Mouse (Mus musculus) heart, embryonic 16.5 days (tissue): ENCODE data around the gene Irf2. TPM values are rescaled to one million over a fixed set of nuclear protein-coding genes. Genes with fewer than 3 reads are reported as not detected.
"Not testable (repeated sequence)": the region's sequence is repeated elsewhere in the genome, so short reads cannot be mapped to it uniquely, and the experiment has no call there.

Source experiments
- ATAC-seq: fragments of 200-750 bp; cut with Nextera tagmentation; replicated peaks from 2 replicates; pipeline ENCODE4 v1.8.0; 2017; ENCODE audit warnings: moderate number of reproducible peaks; ENCODE audit not compliant: insufficient read depth, low FRiP score; ENCODE audit errors: extremely low read depth
- H3K27ac ChIP-seq: fragments of 300-500 bp; sonication (generic); 2 replicates; pipeline ENCODE4 v1.5.1; 2014; ENCODE audit warnings: mild to moderate bottlenecking, low read length, control low read depth, moderate library complexity
- H3K27me3 ChIP-seq: fragments of 300-500 bp; sonication (generic); 2 replicates; pipeline ENCODE4 v1.6.1; 2014; ENCODE audit warnings: low read length, mixed read lengths; ENCODE audit not compliant: control insufficient read depth, insufficient read depth
- H3K36me3 ChIP-seq: fragments of 300-500 bp; sonication (generic); 2 replicates; pipeline ENCODE4 v1.6.1; 2014; ENCODE audit not compliant: control insufficient read depth, insufficient read depth
- H3K4me1 ChIP-seq: fragments of 300-500 bp; sonication (generic); 2 replicates; pipeline ENCODE4 v1.6.1; 2014; ENCODE audit warnings: low read length, mixed read lengths; ENCODE audit not compliant: control insufficient read depth, insufficient read depth
- H3K4me2 ChIP-seq: fragments of 300-500 bp; sonication (generic); 2 replicates; pipeline ENCODE4 v1.6.1; 2014; ENCODE audit warnings: low read depth, mild to moderate bottlenecking, control low read depth, low read length
- H3K4me3 ChIP-seq: fragments of 300-500 bp; sonication (generic); 2 replicates; pipeline ENCODE4 v1.5.1; 2014; ENCODE audit warnings: mild to moderate bottlenecking, control low read depth, low read length
- H3K9ac ChIP-seq: fragments of 300-500 bp; sonication (generic); 2 replicates; pipeline ENCODE4 v1.6.1; 2014; ENCODE audit warnings: low read length, control low read depth
- H3K9me3 ChIP-seq: fragments of 300-500 bp; sonication (generic); replicated peaks from 2 replicates; pipeline ENCODE4 v1.6.1; 2016; ENCODE audit warnings: low read length; ENCODE audit not compliant: control insufficient read depth
- WGBS: fragments of 180-500 bp; shearing (Covaris S2); extraction: QIAGEN DNeasy Blood & Tissue Kit; methylation state at CpG from one replicate; pipeline ENCODE4 v1.1.7; 2014; 5-methylcytosine and 5-hydroxymethylcytosine counted together
- polyA plus RNA-seq: library from polyadenylated mRNA; unstranded; fragments of >200 nt; fragmentation: Nextera tagmentation; extraction: Ambion mirVana; gene quantifications from 2 replicates; pipeline ENCODE4 v1.2.1, GENCODE M21; 2015

The Irf2 gene
- polyA plus RNA-seq, 1 experiment from 2014 or later = 22.5 TPM

DNA sequence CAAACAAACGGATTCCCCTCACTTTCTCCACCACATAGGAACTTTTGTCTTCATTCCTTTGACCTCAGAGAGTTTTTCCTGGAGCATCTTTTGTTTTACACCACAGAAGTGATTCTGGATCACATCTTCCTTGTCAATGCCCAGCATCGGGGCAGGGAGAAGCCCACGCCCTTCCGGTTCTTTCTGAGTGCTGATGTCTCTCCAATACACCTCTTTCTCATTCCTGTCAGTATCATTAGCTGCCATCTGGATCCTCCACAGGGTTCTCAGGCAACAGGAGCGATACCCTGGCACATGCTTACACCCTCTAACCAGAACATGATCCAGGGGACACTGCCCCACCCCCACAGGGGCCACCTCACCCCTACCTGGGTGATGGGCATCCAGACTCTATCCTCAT, 20.8 kb upstream of the Irf2 start:
- no peak overlapping the region for H3K9ac ChIP-seq
- 75% methylated on average over 5 of the region's 5 CpGs for WGBS
- no peak overlapping the region for H3K4me2 ChIP-seq
- no peaks in the 10 kb centered on the region for H3K4me1 ChIP-seq
- H3K27ac ChIP-seq = no peak overlapping the region
- H3K36me3 ChIP-seq = no peaks in the 10 kb centered on the region
- H3K4me3 ChIP-seq = no peak overlapping the region
- no peak for ATAC-seq
- no peaks in the 10 kb centered on the region for H3K9me3 ChIP-seq
- no peaks in the 10 kb centered on the region for H3K27me3 ChIP-seq

DNA sequence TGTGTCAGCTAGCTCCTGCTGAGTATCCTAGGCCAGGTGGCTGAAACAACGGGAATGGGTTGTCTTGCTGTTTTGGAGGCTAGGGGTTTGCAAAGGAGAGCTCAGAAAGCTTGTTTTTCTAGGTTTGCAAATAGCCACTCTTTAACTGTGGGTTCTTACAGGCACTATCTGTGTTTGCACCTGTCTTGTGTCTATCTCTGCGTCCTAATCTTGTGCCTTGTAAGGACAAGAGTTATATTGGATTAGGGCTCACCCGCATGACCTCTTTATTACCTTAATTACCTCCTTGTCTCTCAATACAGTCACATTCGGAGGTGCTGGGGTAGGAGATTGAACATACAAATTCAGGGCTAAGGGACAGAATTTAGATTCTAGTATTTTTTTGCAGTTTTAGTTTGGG, 18.9 kb upstream of the Irf2 start:
- H3K27ac ChIP-seq = no peak overlapping the region
- no peak for ATAC-seq
- H3K4me3 ChIP-seq = no peak overlapping the region
- no peaks in the 10 kb centered on the region for H3K27me3 ChIP-seq
- WGBS = 70% methylated on average over 4 of the region's 4 CpGs
- H3K9me3 ChIP-seq = no peaks in the 10 kb centered on the region
- no peak overlapping the region for H3K9ac ChIP-seq
- H3K4me2 ChIP-seq = no peak overlapping the region
- no peaks in the 10 kb centered on the region for H3K4me1 ChIP-seq
- no peaks in the 10 kb centered on the region for H3K36me3 ChIP-seq

DNA sequence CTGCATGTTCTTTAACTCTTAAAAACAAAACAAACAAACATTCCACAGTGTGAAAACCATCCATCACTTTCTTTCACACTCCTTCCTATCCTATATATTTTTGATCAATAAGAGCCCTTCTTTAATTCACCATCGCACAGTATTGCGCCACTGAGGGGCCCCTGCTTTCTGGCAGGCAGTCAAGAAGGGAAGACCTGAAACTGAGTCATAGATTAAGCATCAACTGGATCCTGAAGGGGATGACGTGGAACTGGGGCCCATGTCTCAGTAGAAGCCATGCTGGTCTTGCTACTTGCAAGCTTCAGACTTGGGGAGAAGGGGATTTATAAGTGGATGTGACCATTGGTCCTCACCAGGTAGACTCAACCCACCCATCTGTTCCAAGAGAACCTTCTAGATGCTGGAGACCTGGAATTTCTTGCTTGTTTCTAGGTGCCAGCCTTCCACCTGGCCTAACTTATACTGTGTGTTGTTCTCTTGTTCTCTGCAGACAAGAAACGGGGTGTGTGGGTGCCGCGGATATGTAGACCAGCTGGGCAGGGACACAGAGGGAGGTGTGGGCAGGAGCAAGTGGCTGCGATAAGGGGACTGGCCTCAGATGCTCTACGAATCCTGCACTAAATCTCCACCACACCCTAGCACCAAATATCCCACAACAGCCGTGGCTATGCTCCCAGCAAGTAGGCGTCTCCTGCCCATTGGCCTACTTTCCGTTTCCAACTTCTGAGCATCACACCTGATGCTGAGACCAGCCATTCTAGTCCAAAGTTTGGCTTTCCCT, 18.3 kb upstream of the Irf2 start:
- Histone ChIP-seq H3K27me3 (no peaks in the 10 kb centered on the region), H3K4me3 (no peak overlapping the region), H3K4me2 (no peak overlapping the region), H3K9ac (no peak overlapping the region), H3K36me3 (no peaks in the 10 kb centered on the region), H3K9me3 (no peaks in the 10 kb centered on the region), H3K4me1 (no peaks in the 10 kb centered on the region), H3K27ac (no peak overlapping the region)
- WGBS = 81% methylated on average over 11 of the region's 11 CpGs
- no peak for ATAC-seq

DNA sequence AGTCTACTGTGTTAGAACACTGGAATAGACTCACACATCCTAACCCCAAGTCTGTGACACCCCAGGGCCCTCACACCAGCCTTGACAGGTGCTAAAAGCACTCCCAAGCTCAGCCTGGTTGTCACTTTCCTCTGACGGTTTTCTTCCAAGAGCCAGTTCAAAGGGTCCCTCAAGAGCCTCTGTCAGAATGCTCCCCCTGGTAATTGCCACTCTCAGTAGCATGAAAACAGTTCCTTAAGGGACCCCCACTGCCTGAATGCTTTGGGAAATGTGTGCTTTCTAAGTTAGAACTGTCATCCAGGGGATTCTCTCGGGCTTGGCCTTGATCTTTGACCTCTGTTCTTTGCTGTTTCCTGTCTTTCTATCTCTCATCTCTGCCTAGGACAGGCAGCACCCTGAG, 17.0 kb upstream of the Irf2 start:
- 39% methylated on average over 2 of the region's 2 CpGs for WGBS
- H3K36me3 ChIP-seq = no peaks in the 10 kb centered on the region
- no peaks in the 10 kb centered on the region for H3K27me3 ChIP-seq
- H3K4me1 ChIP-seq = no peaks in the 10 kb centered on the region
- H3K4me3 ChIP-seq = no peak overlapping the region
- no peaks in the 10 kb centered on the region for H3K9me3 ChIP-seq
- no peak overlapping the region for H3K4me2 ChIP-seq
- no peak overlapping the region for H3K9ac ChIP-seq
- no peak for ATAC-seq
- H3K27ac ChIP-seq = no peak overlapping the region

DNA sequence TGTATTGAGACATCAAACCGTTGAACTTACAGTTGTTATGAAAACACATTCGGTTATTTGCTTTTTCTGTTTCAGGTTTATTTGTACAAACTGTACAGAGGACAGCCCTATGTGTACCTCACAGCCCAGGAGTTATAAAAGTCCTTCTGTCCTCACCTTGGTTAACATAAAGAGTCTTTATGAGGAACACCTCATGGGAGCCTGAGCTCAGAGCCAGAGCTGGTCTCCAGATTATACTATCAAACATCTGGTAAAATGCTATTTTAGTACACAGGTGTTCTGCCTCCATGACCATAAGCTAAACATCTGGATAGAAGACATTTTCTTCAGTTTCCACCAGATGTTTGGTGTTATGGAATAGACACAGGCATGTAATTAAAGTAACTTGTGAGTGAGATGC, 13.1 kb upstream of the Irf2 start:
- H3K9ac ChIP-seq = no peak overlapping the region
- no peaks in the 10 kb centered on the region for H3K9me3 ChIP-seq
- H3K36me3 ChIP-seq = no peaks in the 10 kb centered on the region
- no peak overlapping the region for H3K4me3 ChIP-seq
- H3K27me3 ChIP-seq = no peaks in the 10 kb centered on the region
- H3K4me1 ChIP-seq = no peaks in the 10 kb centered on the region
- 91% methylated on average over 2 of the region's 2 CpGs for WGBS
- ATAC-seq = no peak
- no peak overlapping the region for H3K4me2 ChIP-seq
- H3K27ac ChIP-seq = no peak overlapping the region

DNA sequence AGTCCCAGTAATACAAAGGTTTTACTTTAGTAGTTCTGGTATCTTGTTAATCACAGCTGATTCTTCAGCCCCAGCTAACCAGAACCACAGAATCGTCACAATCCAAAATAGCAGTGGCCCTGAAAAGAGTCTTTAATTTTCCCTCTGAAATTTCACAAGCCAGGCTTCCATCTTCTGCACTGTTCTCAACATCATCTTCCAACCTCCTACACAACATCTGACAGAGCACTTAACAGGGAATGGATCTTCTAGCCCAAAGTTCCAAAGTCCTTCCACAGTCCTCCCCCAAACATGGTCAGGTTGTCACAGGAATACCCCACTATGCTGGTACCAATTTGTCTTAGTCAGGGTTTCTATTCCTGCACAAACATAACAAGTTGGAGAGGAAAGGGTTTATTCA, 9.9 kb upstream of the Irf2 start:
- H3K4me3 ChIP-seq, H3K4me2 ChIP-seq, ATAC-seq, H3K27ac ChIP-seq, H3K36me3 ChIP-seq, H3K4me1 ChIP-seq, H3K9me3 ChIP-seq, H3K9ac ChIP-seq, H3K27me3 ChIP-seq: not testable (repeated sequence)
- WGBS = 69% methylated on average over 1 of the region's 1 CpGs

DNA sequence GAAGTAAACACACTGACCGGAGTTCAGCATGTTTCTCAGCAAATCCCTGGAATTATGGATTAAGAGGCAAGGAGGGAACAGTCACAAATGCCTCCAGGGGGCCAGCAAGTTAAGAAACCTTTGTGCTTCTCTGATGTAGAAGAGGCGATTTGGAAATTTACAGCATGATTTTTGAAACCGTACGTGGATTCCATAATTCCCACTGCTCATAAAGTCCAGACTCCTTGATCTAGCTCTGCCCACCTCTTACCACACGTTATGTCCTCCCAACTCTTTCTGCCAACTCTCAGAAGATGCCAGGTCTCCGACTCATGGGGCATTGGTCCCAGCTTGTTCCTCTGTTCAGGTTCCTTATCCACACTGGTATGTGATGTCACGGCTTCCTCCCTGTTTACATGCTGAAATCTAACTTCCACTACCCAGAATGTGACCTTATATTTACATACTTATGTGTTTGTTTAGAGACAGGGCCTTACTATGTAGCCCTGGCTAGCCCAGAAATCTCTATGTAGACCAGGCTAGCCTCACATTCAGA, 7.1 kb upstream of the Irf2 start:
- no peak for ATAC-seq
- Histone ChIP-seq H3K36me3 (no peaks in the 10 kb centered on the region), H3K9me3 (peaks cover 6% of the 10 kb centered on the region; the same call in 1 of the 2 replicates), H3K4me3 (no peak overlapping the region), H3K27ac (no peak overlapping the region), H3K4me1 (no peaks in the 10 kb centered on the region), H3K27me3 (no peaks in the 10 kb centered on the region), H3K4me2 (no peak overlapping the region), H3K9ac (no peak overlapping the region)
- WGBS = 79% methylated on average over 7 of the region's 7 CpGs

DNA sequence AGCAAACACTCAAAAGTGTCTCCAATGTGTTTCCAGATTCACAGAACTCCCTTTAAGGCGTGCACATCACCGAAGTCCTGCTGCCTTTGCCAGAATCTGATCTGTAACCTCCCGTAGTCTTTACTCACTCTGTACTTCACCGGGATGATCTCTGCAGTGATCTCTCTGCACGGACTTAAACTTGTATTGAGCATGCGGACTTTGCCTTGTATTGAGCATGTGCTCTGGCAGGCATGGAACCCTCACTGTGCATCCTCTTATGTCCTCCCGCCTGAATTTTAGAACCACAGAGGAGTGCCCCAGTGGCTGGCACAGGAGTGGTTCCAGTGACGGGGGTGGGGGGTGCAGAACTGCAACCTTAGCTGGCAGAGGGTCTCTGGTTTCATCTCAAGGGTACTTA, 5.9 kb upstream of the Irf2 start:
- Histone ChIP-seq H3K9me3 (peaks cover 6% of the 10 kb centered on the region; the same call in 1 of the 2 replicates), H3K4me2 (no peak overlapping the region), H3K27me3 (no peaks in the 10 kb centered on the region), H3K9ac (no peak overlapping the region), H3K4me3 (no peak overlapping the region), H3K36me3 (no peaks in the 10 kb centered on the region), H3K27ac (no peak overlapping the region), H3K4me1 (peaks cover 10% of the 10 kb centered on the region)
- WGBS = 73% methylated on average over 8 of the region's 8 CpGs
- ATAC-seq = no peak

DNA sequence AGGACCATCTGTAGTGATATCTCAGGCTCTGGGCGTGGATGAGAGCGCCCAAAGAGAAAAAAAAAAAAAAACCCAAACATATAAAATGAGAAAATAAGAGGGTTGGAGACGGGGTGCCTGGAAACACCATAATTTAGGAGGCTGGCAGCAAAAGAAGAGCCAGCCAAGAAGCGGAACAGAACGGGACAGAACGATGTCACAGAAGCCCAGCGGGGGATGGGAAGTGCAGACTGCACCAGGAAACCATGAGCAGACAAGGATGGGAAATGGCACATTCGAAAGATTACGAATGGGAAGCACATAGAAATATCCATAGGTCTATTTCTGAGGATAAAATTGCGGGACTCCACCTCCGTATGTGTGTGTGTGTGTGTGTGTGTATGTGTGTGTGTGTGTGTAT, 4.0 kb upstream of the Irf2 start:
- no peak for ATAC-seq
- H3K9me3 ChIP-seq = peaks cover 6% of the 10 kb centered on the region; the same call in 1 of the 2 replicates

More for the DNA sequence above, 4.0 kb upstream of the Irf2 start:
- H3K36me3 ChIP-seq = no peaks in the 10 kb centered on the region
- no peak overlapping the region for H3K4me3 ChIP-seq
- no peak overlapping the region for H3K27ac ChIP-seq
- H3K4me2 ChIP-seq = no peak overlapping the region
- WGBS = 74% methylated on average over 11 of the region's 11 CpGs
- H3K9ac ChIP-seq = no peak overlapping the region
- no peaks in the 10 kb centered on the region for H3K27me3 ChIP-seq
- peaks cover 11% of the 10 kb centered on the region for H3K4me1 ChIP-seq
